Mouse (Mus musculus): Measurements from ENCODE around the gene Irx2.

The Irx2 gene

DNA sequence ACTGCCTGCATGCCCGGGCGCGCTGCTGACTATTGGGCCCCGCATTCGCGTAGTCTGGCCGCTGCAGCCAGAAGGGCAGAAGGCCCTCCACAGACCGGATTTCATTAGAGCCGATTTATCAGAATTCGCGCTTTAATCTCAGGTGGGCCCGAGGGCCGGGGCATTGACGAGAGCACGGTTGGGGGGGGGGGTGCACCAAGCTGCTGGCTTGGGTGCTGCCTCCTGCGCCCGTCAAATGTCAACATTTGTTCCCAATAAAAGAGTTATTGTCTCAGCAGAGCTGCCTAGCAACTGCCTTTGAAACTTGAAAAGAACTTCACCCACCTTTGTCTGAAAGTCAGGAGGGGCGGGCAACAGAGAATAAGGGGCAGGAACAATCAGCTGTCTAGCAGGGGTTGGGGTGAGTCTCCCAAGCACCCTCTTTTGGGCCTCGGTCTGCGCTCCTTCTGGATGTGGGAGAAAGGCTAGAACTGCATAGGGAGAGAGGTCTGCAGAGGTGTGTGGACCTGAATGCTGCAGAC lies 7.8 kb downstream of the Irx2 start:
- DNase-seq (ENCODE audit: low read depth, low spot score) = no peak

DNA sequence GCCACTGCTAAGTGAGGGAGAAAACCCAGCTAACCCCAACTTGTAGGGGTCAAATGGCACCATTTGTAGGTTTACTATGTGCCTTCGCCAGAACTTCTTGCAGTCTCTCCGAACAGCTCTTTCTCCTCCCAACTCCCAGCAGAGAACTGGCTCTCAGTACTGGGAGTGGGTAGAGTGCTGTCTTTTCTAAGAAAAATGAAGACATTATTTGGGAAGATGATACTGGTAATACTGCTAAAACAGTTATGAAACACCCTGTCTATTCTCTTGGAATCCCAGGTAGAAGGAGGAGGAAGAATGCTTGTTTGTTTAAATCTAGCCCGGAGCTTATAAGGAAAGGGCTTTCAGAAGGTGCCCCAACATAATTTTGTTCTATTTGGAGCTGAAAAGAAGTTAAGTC lies 8.9 kb downstream of the Irx2 start:
- DNase-seq (ENCODE audit: low read depth, low spot score) = no peak

DNA sequence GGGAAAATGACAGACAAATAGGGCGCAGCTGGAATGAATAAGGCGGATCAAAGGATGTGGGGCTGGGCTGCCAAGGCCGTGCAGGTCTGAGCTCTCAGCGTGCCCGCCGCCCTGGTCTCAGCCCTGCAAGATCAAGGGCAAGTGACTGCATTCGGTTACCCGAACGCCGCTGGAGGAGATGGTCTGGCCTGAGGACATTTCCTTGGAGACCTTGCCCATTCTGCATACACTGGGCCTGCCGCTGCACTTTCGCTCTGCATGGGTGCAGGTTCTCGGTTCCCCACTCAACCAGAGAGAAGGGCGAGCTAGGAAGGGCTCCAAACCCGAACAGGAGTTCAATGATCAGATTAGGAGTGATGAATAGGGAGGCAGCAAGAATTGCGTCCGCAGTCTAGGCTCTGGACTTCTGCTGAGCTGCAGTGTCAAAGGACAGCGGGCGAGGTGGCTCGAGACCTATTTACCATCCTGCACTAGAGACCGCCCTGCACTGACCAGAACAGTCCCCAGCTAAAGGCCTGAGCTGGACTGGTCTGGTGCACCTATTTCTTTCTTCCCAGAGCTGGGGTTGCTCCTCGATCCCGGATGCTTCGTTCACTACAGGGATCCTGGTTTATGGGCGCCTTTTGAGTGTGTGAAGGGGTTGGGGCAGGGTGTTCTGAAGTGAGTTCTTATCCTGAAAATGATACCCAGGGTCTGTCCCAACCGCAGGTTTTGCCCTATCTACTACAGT lies 9.9 kb downstream of the Irx2 start:
- DNase-seq (ENCODE audit: low read depth, low spot score) = no peak

DNA sequence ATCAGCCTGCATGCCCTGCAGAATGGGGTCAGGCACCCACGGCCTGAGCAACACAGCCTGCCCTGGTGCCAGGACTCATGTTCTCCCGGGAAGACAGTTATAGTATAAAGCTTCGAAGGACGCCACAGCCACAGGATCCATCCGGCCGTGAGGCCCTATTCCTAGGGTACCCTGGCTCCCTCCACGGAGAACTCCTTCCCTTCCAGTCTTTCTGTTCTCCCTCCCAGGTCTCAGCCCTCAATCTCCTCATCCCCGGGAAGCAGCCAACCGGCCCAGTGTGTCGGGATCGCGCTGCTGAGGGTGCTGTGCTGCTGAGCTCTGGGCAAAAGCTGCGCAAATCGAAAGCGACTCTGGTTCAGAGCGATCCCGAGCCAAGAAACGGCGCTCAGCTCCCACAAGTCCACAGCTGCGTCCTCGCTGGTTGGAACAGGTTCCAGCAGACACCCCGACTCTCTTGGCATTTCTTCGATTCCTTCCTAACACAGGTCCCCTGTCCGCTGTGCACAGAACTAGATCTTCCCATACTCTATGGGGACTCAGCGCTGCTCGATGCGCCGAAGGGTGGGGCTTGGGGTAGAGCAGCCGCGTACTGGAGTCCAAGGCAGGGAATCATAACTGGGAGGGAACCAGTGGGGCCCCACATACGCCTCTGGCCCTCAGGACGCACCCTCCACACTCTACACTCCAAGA lies 11.0 kb downstream of the Irx2 start:
- peak; percentile 4 for DNase-seq (ENCODE audit: low read depth, low spot score)

DNA sequence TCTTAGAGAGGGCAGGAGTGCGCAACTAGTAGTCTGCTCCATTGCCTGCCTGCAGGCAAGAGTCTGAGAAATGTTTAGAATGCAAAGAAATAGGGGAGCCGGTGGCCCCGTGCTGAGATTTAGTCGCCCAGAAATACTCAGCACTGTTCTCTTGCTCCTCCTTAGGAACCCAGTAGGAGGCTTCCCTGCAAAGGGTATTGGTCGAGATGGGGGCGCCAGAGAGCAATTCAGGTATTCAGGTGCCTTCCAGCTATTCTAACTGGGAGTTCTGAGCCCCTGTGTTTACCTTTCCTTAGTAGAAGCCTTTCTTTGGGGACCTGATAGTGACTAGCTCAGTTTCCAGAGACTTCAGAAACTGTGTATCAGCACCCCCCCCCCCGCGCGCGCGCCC lies 11.5 kb downstream of the Irx2 start:
- DNase-seq (ENCODE audit: low read depth, low spot score) = no peak

DNA sequence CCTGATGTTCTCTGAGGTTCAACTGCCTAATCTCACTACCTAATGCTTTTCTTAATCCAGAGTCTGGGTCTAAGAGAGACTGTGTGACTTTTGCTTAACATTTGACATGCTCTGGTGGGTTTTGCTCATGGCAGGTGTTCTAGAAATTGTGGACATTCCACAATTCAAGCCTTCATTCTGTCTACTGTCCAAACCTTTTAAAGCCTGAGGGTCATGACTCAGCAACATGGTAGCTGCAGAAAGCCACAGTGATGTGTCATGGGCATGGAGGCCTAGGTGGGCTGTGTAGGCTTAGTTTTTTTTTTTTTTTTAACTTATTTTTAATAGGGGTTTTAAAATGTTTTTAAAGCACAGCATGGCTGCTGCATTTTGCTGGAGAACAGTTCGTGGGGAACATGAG lies 27.8 kb downstream of the Irx2 start:
- no peak for DNase-seq (ENCODE audit: low read depth, low spot score)

DNA sequence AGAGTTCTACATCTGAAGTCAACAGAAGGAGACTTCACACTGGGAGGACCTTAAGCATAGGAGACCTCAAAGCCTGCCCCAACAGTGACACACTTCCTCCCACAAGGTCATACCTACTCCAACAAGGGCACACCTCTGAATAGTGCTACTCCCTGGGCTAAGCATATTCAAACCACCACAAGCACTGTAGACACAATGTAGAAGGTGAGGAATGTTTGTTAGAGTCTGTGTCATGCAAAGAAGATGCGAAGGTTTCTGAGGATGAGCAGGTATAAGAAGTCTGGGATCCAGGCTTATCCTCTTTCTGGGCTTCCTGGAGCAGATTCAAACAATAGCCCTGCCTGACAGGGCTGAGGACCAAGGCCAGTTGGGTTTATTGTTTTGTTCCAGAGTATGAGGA lies 47.2 kb downstream of the Irx2 start:
- no peak for DNase-seq (ENCODE audit: low read depth, low spot score)
